Mouse (Mus musculus): ENCODE results near the gene Ndufaf7.

The Ndufaf7 gene

GRCm38 (mm10) chr17:78964387-78964786 lies 27.5 kb downstream of the Ndufaf7 start:
- no peak for DNase-seq (ENCODE audit: low spot score)

GRCm38 (mm10) chr17:78966092-78966883 lies 29.4 kb downstream of the Ndufaf7 start:
- DNase-seq (ENCODE audit: low spot score), result no peak

- no peak for DNase-seq (ENCODE audit: low spot score)
Measured at GRCm38 (mm10) chr17:78968500-78968899, 31.6 kb downstream of the Ndufaf7 start.

- DNase-seq (ENCODE audit: low spot score), result no peak
Measured at GRCm38 (mm10) chr17:78983166-78983565, 46.2 kb downstream of the Ndufaf7 start.

- no peak for DNase-seq (ENCODE audit: low spot score)
Measured at GRCm38 (mm10) chr17:78983736-78984135, 46.8 kb downstream of the Ndufaf7 start.

- DNase-seq (ENCODE audit: low spot score), result peak; percentile 14
Measured at GRCm38 (mm10) chr17:78989015-78989414, 52.1 kb downstream of the Ndufaf7 start.

- no peak for DNase-seq (ENCODE audit: low spot score)
Measured at GRCm38 (mm10) chr17:78991549-78991948, 54.6 kb downstream of the Ndufaf7 start.

- no peak for DNase-seq (ENCODE audit: low spot score)
Measured at GRCm38 (mm10) chr17:78992303-78993027, 55.5 kb downstream of the Ndufaf7 start.

- DNase-seq (ENCODE audit: low spot score), result peak; percentile 13
Measured at GRCm38 (mm10) chr17:78993670-78994069, 56.7 kb downstream of the Ndufaf7 start.

GRCm38 (mm10) chr17:78994382-78994781 lies 57.4 kb downstream of the Ndufaf7 start:
- DNase-seq (ENCODE audit: low spot score), result no peak

- DNase-seq (ENCODE audit: low spot score), result no peak
Measured at GRCm38 (mm10) chr17:78994931-78995820, 58.2 kb downstream of the Ndufaf7 start.

Measured in embryo, embryonic 10.5 days (tissue).